Mouse (Mus musculus) liver, embryonic 12.5 days (tissue): Measurements from ENCODE around the gene Mansc4. TPM values are rescaled to one million over a fixed set of nuclear protein-coding genes. Genes with fewer than 3 reads are reported as not detected.

Source experiments
- ATAC-seq: fragments of 200-750 bp; cut with Nextera tagmentation; 2 replicates; pipeline ENCODE4 v1.8.0; 2017; ENCODE audit warnings: moderate number of reproducible peaks, mild to moderate bottlenecking, moderate library complexity
- H3K27ac ChIP-seq: fragments of 300-500 bp; sonication (generic); 2 replicates; pipeline ENCODE4 v1.5.1; 2016; ENCODE audit warnings: mild to moderate bottlenecking
- H3K27me3 ChIP-seq: fragments of 300-500 bp; sonication (generic); replicated peaks from 2 replicates; pipeline ENCODE4 v1.6.1; 2016; ENCODE audit warnings: mild to moderate bottlenecking, moderate library complexity
- H3K36me3 ChIP-seq: fragments of 300-500 bp; sonication (generic); 2 replicates; pipeline ENCODE4 v1.6.1; 2016; ENCODE audit warnings: mild to moderate bottlenecking, moderate library complexity
- H3K4me1 ChIP-seq: fragments of 300-500 bp; sonication (generic); 2 replicates; pipeline ENCODE4 v1.6.1; 2016
- H3K4me2 ChIP-seq: fragments of 300-500 bp; sonication (generic); 2 replicates; pipeline ENCODE4 v1.6.1; 2016; ENCODE audit warnings: mild to moderate bottlenecking, moderate library complexity
- H3K4me3 ChIP-seq: fragments of 300-500 bp; sonication (generic); 2 replicates; pipeline ENCODE4 v1.5.1; 2016; ENCODE audit warnings: mild to moderate bottlenecking, moderate library complexity
- H3K9ac ChIP-seq: fragments of 300-500 bp; sonication (generic); 2 replicates; pipeline ENCODE4 v1.6.1; 2016; ENCODE audit warnings: mild to moderate bottlenecking, moderate library complexity
- H3K9me3 ChIP-seq: fragments of 300-500 bp; sonication (generic); replicated peaks from 2 replicates; pipeline ENCODE4 v1.6.1; 2016; ENCODE audit warnings: mild to moderate bottlenecking, moderate library complexity
- WGBS: fragments of 180-500 bp; shearing (Covaris S2); methylation state at CpG from one replicate; pipeline ENCODE4 v1.1.7; 2016; ENCODE audit not compliant: insufficient replicate concordance; 5-methylcytosine and 5-hydroxymethylcytosine counted together
- polyA plus RNA-seq: library from polyadenylated mRNA; unstranded; fragments of >200 nt; fragmentation: Nextera tagmentation; extraction: Ambion mirVana; gene quantifications from 2 replicates; pipeline ENCODE4 v1.2.1, GENCODE M21; 2016

Mansc4 gene
- polyA plus RNA-seq, 1 experiment from 2014 or later: 0.11 TPM

GRCm38 (mm10) chr6:147096934-147097333 lies 10.1 kb upstream of the Mansc4 start:
- Histone ChIP-seq H3K27ac (no peak overlapping the region), H3K4me1 (peaks cover 38% of the 10 kb centered on the region), H3K4me2 (no peak overlapping the region), H3K27me3 (no peaks in the 10 kb centered on the region), H3K36me3 (peaks cover 47% of the 10 kb centered on the region), H3K9me3 (no peaks in the 10 kb centered on the region), H3K4me3 (no peak overlapping the region), H3K9ac (no peak overlapping the region)
- 61% methylated on average over 3 of the region's 3 CpGs for WGBS
- ATAC-seq: no peak

GRCm38 (mm10) chr6:147096109-147096508 lies 9.3 kb upstream of the Mansc4 start:
- H3K36me3 ChIP-seq: peaks cover 42% of the 10 kb centered on the region
- no peak overlapping the region for H3K27ac ChIP-seq
- no peaks in the 10 kb centered on the region for H3K27me3 ChIP-seq
- H3K4me3 ChIP-seq: no peak overlapping the region
- H3K9me3 ChIP-seq: no peaks in the 10 kb centered on the region
- peaks cover 38% of the 10 kb centered on the region for H3K4me1 ChIP-seq
- no peak for ATAC-seq
- H3K4me2 ChIP-seq: no peak overlapping the region
- no peak overlapping the region for H3K9ac ChIP-seq
- WGBS: 81% methylated on average over 4 of the region's 4 CpGs

- Histone ChIP-seq H3K27me3 (peaks cover 9% of the 10 kb centered on the region; the same call in 1 of the 2 replicates), H3K9me3 (no peaks in the 10 kb centered on the region), H3K27ac (no peak overlapping the region), H3K9ac (no peak overlapping the region), H3K4me1 (peaks cover 41% of the 10 kb centered on the region), H3K36me3 (peaks cover 37% of the 10 kb centered on the region), H3K4me3 (no peak overlapping the region), H3K4me2 (no peak overlapping the region)
- 82% methylated on average over 7 of the region's 7 CpGs for WGBS
- ATAC-seq: no peak
Observed at GRCm38 (mm10) chr6:147094771-147095170, 7.9 kb upstream of the Mansc4 start.

GRCm38 (mm10) chr6:147092136-147092535 lies 5.3 kb upstream of the Mansc4 start:
- ATAC-seq: peak; percentile 11; the same call in 1 of the 2 replicates
- Histone ChIP-seq H3K27me3 (peaks cover 15% of the 10 kb centered on the region; the same call in 1 of the 2 replicates), H3K27ac (peak overlapping the region; percentile 73), H3K9ac (peak overlapping the region; percentile 77), H3K4me1 (peaks cover 31% of the 10 kb centered on the region), H3K36me3 (peaks cover 23% of the 10 kb centered on the region), H3K4me2 (peak overlapping the region; percentile 86), H3K4me3 (peak overlapping the region; percentile 77), H3K9me3 (no peaks in the 10 kb centered on the region)
- 3% methylated on average over 15 of the region's 15 CpGs for WGBS

GRCm38 (mm10) chr6:147091136-147092120 lies 4.6 kb upstream of the Mansc4 start, which contains the start of gene Klhl42:
Gene Klhl42 (plus strand): TSS chr6:147091379.
- Histone ChIP-seq H3K9me3 (no peaks in the 10 kb centered on the region), H3K4me3 (peak within 1 kb of the TSS; percentile 77), H3K4me1 (peaks cover 36% of the 10 kb centered on the region), H3K9ac (peak within 1 kb of the TSS; percentile 77), H3K27ac (peak within 1 kb of the TSS; percentile 73), H3K36me3 (peaks cover 23% of the 10 kb centered on the region), H3K27me3 (peaks cover 22% of the 10 kb centered on the region), H3K4me2 (peak within 1 kb of the TSS; percentile 86)
- under 1% methylated on average over 99 of the region's 99 CpGs for WGBS
- peak; percentile 85 for ATAC-seq

GRCm38 (mm10) chr6:147090191-147090590 lies 3.4 kb upstream of the Mansc4 start:
- Histone ChIP-seq H3K4me2 (peak overlapping the region; percentile 86), H3K4me3 (0 out of 2 replicates have a peak overlapping the region, but pooled peaks have one; percentile 77), H3K27me3 (peaks cover 26% of the 10 kb centered on the region), H3K36me3 (peaks cover 13% of the 10 kb centered on the region), H3K9me3 (no peaks in the 10 kb centered on the region), H3K4me1 (peaks cover 36% of the 10 kb centered on the region), H3K27ac (no peak overlapping the region), H3K9ac (no peak overlapping the region)
- WGBS: 69% methylated on average over 5 of the region's 5 CpGs
- ATAC-seq: no peak

GRCm38 (mm10) chr6:147088517-147088916 lies 1.7 kb upstream of the Mansc4 start:
- no peak overlapping the region for H3K4me3 ChIP-seq
- ATAC-seq: no peak
- 54% methylated on average over 3 of the region's 3 CpGs for WGBS

GRCm38 (mm10) chr6:147087736-147088135 lies 904 bp upstream of the Mansc4 start:
- Histone ChIP-seq H3K9me3 (no peaks in the 10 kb centered on the region), H3K27me3 (peaks cover 26% of the 10 kb centered on the region), H3K4me1 (peaks cover 17% of the 10 kb centered on the region), H3K9ac (no peak overlapping the region), H3K27ac (no peak overlapping the region), H3K4me3 (no peak overlapping the region), H3K36me3 (no peaks in the 10 kb centered on the region), H3K4me2 (no peak overlapping the region)
- 49% methylated on average over 6 of the region's 7 CpGs for WGBS
- ATAC-seq: no peak

More at GRCm38 (mm10) chr6:147088517-147088916, 1.7 kb upstream of the Mansc4 start:
- Histone ChIP-seq H3K4me1 (peaks cover 23% of the 10 kb centered on the region), H3K9me3 (no peaks in the 10 kb centered on the region), H3K27me3 (peaks cover 26% of the 10 kb centered on the region), H3K27ac (no peak overlapping the region), H3K4me2 (no peak overlapping the region), H3K9ac (no peak overlapping the region), H3K36me3 (no peaks in the 10 kb centered on the region)

GRCm38 (mm10) chr6:147085398-147086040 lies 1.3 kb downstream of the Mansc4 start:
- Histone ChIP-seq H3K27me3 (peaks cover 25% of the 10 kb centered on the region), H3K36me3 (no peaks in the 10 kb centered on the region), H3K9ac (no peak overlapping the region), H3K4me2 (no peak overlapping the region), H3K4me1 (0 out of 2 replicates have a peak, but pooled peaks cover 8% of the 10 kb centered on the region), H3K9me3 (no peaks in the 10 kb centered on the region), H3K27ac (no peak overlapping the region), H3K4me3 (no peak overlapping the region)
- 45% methylated on average over 7 of the region's 7 CpGs for WGBS
- no peak for ATAC-seq

GRCm38 (mm10) chr6:147079919-147080318 lies 6.9 kb downstream of the Mansc4 start:
- peaks cover 13% of the 10 kb centered on the region; the same call in 1 of the 2 replicates for H3K36me3 ChIP-seq
- H3K9ac ChIP-seq: no peak overlapping the region
- no peaks in the 10 kb centered on the region for H3K27me3 ChIP-seq
- H3K4me2 ChIP-seq: no peak overlapping the region
- H3K27ac ChIP-seq: no peak overlapping the region
- H3K4me1 ChIP-seq: no peaks in the 10 kb centered on the region
- ATAC-seq: no peak
- no peaks in the 10 kb centered on the region for H3K9me3 ChIP-seq
- WGBS: 80% methylated on average over 10 of the region's 10 CpGs
- no peak overlapping the region for H3K4me3 ChIP-seq

GRCm38 (mm10) chr6:147076878-147077277 lies 10.0 kb downstream of the Mansc4 start:
- Histone ChIP-seq H3K9me3 (no peaks in the 10 kb centered on the region), H3K4me1 (no peaks in the 10 kb centered on the region), H3K27ac (no peak overlapping the region), H3K27me3 (no peaks in the 10 kb centered on the region), H3K9ac (no peak overlapping the region), H3K4me3 (no peak overlapping the region), H3K36me3 (peaks cover 30% of the 10 kb centered on the region), H3K4me2 (no peak overlapping the region)
- no peak for ATAC-seq
- 79% methylated on average over 8 of the region's 8 CpGs for WGBS
